Mouse (Mus musculus) myocyte (in vitro differentiated cells): ENCODE data around the gene Prex1.

ENCODE experiments used
- E2F4 ChIP-seq: IDR thresholded peaks from one replicate; pipeline ENCODE4 v1.6.1; 2011; ENCODE audit warnings: mild to moderate bottlenecking, control low read depth, moderate library complexity; ENCODE audit not compliant: insufficient read depth
- MAX ChIP-seq: IDR thresholded peaks from one replicate; pipeline ENCODE4 v1.6.1; 2011; ENCODE audit warnings: low read depth, mild to moderate bottlenecking, control low read depth
- POLR2A ChIP-seq: IDR thresholded peaks from one replicate; pipeline ENCODE4 v1.6.1; 2011; ENCODE audit warnings: low read depth, mild to moderate bottlenecking, control low read depth, moderate library complexity; ENCODE audit not compliant: insufficient read length
- POLR2AphosphoS2 ChIP-seq: IDR thresholded peaks from one replicate; pipeline ENCODE4 v1.6.1; 2011; ENCODE audit warnings: low read depth, control low read depth; ENCODE audit not compliant: insufficient read length
- REST ChIP-seq: IDR thresholded peaks from one replicate; pipeline ENCODE4 v1.6.1; 2011; ENCODE audit warnings: mild to moderate bottlenecking, control low read depth, moderate library complexity; ENCODE audit not compliant: insufficient read depth, insufficient read length
- TCF3 ChIP-seq: IDR thresholded peaks from one replicate; pipeline ENCODE4 v1.6.1; 2011; ENCODE audit warnings: low read depth, control low read depth; ENCODE audit not compliant: insufficient read length

- TF ChIP-seq REST (no peak), POLR2A (no peak), MAX (no peak), POLR2AphosphoS2 (no peak), TCF3 (no peak), E2F4 (no peak)
Measured at GRCm38 (mm10) chr2:166622079-166622478, 91.6 kb downstream of the Prex1 start.
